Mouse (Mus musculus): ENCODE data around the gene Cstad.
A peak's percentile ranks its signal among the peaks of the same experiment; 100 is the strongest.

Cstad gene

DNA sequence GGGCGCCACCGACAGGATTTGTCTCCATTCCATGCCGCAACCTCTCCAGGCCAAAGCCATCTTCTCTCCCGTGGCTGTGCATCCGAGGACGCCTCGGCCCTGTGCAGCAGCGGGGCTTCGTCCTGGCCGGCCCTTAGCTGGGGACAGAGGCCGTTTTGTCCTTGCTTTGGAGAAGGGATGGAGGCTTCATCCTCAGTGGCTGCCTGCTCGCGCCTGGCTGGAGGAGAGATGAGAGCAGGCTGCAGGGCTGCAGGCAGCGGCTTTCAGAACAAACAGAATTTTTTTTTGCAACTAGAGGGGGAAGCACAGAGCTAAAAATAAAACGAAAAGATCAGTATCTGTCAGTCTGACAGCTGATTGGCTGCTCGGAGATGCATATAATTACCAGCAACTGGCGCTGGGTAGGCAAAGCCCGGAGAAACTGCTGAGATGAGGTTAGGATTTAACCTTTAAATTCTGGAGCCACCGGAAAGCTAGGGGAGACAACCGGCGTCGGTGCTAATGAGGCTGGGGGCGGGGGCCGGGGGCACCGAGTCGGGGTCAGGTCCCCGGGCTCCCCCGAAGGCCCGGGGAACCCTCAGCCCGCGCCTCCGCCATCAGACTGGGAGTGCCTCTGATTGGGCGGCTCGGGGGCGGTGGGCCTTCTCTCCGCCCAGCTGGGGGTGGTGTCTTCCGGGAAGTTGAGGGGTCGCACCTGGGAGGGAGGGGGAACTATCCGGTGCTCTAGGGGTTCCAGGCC lies at the start of gene Cstad:
TSS of gene Cstad (plus strand) at position 400 of the 739 bp plus-strand sequence.
- peak; percentile 72 to 84 for DNase-seq

DNA sequence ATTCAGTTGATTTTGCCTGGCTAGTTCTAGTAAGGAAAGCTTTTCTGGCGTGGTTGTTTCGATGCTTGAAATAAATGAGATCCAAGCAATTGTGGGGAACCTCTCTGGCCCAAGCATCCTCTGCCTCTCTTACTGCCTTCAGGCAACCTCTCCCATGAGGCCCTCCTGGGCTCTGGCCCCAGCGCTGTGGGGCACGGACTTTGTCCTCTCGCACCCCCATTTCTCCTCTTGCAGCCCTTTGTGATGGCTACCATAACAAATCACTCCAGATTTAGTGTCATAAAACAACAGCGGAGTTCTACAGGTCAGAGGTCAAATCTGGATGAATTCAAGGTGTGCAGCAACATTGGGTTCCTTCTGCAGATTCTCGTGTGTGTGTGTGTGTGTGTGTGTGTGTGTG lies 49.1 kb upstream of the Cstad start:
- DNase-seq, result peak in 1 of 2 experiments; percentile 25

DNA sequence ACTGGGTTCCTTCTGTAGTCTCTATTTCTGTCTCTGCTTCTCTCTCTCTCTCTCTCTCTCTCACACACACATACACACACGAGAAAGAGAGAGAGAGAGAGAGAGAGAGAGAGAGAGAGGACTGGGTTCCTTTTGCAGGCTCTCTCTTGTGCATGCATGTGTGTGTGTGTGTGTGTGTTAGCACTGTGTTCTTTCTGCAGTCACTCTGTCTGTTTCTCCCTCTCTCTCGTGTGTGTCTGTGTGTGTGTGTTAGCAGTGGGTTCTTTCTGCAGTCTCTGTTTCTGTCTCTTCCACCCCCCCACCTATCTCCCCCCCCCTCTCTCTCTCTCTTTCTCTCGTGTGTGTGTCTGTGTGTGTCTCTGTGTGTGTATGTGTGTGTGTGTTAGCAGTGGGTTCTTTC lies 48.6 kb upstream of the Cstad start:
- no peak for DNase-seq

DNA sequence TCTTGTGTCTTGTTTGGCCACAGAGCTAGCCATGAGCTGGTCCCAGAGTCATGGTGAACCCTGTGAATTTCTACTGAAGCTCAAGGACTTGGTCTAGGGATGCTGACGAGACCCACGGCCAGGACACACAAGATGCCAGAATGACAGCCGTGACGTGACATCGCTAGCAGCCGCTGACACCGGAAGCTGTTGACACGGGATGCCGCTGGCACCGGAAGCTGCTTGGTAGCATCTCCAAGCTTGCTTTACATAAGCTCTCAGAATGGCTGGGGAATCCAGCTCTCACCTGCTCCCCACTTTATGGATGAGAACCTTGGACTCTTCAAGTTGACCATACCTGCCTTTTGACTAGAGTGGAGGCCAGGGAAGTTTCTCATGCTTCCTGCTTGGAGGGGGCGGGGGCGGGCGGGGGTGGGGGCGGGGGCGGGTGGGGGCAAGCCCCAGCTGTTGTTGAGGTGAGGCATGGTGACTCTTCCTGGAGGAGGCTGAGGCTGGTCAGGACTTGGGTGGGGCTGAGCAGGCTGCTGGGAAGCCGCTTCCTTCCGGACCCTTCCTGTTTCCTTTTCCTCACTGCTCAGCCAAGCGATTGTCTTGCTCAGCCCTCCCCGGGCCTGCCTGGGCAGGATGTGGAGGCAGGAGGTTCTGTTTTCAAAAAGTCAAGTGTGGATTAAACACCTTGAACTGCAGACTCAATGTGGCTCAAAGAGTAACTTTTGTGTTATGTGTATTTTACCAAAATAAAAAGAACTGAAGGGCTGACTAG lies 47.2 kb upstream of the Cstad start:
- peak; percentile 70 to 88 for DNase-seq

DNA sequence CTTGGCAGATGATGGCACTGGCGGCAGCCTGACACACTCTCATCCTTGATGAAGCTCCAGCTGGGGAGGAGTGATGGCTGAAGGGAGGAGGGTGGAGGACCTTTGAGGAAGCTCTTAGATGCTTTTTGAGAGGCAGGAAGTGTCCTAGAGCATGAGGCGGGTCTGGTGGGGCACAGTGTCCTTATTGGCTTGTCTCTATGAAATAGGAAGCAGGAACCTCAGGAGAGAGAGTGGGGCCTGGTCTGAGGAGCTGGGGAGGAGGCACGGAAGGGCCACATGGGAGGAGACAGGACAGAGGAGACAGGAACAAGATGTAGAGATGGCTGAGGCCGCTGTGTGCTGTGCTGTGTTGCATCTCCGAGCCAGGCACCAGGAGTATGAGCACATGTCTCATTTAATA lies 43.3 kb upstream of the Cstad start:
- DNase-seq, result peak; percentile 15 to 48

DNA sequence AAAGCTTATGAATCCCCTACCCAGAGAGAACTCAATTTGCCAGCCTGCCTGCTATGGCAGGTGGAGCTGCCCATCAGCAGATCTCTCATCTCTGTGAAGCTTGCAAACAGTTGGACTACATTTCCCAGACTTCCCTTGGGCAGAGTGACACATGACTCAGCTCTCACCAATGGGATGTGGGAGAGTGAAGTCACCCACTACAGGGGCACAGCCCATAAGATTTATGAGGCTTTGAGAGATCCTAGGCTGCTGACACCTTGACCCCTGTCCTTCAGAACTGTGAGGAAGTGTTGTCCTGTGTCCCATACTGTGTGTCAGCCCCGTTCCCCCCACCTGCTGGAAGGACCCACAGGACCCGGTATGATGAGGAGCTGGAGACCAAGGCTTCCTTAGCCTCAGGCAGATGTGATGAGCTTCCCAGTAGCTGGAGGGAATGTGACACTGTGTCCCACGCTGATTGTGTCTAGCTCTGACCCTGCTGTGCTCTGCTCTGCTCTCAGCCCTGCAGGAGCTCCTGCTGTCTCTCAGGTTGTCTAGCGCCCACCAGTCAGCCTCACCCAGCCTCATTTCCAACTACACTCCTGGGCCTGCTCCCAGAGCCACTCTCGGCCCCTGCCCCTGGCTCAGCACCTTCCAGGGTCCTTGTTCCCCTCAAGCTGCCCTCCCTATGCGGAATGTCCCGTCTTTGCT lies 40.8 kb upstream of the Cstad start:
- DNase-seq, result peak; percentile 50 to 66

DNA sequence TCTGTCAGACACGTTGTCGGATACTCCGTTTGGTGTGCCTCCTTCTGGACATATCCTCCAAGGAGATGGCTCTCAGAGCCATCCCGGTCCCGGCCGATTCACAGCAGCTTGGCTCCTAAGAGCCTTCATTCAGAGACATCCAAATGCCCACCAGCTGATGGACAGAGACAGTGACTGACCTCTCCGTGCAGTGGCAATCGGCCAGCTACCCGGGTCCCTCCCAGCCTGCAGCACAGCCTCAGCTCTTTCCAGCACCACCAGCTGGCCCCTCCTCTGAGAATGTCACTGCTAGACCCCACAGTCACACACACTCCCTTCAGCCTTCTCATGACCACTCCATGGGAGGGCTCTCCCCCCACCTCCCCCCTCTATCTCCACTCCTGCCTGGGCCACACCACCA lies 39.6 kb upstream of the Cstad start:
- no peak for DNase-seq

DNA sequence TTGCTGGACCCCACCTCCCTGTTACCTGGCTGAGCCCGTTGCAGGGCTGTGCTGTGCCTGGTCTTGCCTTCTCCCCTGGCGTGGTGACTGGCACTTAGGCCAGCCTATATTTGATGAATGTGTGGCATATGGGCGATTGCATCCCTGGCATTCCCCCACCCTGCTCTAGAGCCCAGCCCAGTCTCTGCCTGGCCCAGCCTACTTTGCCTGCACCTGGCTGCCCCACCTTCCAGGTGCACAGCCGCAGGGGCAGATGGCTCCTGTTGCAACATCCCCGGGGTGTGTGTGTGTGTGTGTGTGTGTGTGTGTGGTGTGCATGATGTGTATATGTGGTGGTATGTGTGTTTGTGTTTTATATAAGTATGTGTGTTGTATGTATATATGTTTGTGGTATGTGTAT lies 38.3 kb upstream of the Cstad start:
- no peak for DNase-seq

DNA sequence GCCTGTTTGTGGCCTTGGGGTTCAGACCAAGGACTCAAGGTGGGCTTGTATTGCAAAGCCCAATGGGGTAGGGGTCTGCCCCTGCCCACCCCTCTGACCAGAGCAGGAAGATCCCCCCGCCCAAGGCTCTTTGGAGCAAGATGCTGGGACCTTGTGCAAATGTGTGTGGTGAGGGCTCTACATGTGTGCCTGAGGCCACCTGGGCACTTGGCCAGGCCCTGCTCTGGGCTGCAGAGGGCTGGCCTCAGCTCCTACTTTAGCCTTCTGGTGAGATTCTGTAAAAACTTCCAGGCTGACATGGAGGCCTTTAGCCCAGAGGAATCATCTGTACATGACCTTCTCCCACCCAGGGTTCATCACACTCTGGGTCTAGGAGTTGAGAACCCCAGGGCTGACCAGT lies 35.3 kb upstream of the Cstad start:
- DNase-seq, result no peak

DNA sequence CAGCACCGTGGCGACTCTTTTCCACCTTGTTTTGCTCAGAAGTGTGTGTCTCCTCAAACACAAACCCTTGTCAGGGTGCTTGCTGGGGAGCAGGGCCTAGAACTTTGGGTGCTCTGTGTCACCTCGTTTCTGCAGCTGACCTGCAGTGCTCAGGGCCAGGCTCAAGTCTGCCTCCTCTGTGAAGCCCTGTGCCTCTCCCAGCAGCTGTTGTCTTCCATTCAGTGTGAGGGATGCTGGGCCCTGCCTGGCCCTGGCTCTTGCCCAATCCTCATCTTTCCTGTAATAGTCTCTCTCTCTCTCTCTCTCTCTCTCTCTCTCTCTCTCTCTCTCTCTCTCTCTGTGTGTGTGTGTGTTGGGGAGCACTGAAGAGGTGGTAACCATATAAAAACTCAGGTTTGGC lies 32.3 kb upstream of the Cstad start:
- no peak for DNase-seq

DNA sequence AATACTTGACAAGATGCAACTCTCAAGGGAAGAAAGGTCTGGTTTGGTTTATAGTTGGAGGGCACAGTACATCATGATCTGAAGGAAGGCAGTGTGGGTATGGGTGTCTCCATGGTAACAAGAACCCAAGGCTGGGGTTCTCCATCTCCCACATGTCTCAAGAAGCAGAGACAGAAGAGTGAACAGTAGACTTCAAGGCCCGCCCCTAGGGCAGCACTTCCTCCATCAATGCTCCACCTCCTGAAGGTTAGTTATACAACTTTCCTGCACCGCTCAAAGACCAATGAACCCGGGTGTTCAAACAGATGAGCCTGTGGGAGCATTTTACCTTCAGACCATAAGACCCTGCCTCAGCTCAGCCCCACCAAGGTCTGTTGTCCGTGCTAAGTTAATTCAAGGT lies 23.2 kb upstream of the Cstad start:
- DNase-seq, result no peak

DNA sequence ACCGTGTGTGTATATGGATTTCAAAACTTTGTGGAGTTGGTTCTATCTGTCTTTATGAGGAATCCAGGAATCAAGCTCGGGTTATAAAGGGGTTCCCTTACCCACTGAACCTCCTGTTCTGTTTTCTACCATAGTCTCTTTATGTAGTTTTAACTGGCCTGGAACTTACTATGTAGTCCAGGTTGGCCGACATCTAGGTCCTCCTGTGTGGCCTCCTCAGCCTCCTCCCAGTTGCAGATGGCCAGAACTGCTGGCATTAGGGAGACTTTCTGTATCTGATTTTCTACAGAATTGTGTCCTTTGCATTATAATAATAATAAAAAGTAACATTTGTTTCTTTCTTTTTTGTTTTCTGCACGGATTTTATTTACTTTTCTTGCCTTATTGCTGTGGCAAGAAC lies 21.3 kb upstream of the Cstad start:
- no peak for DNase-seq

DNA sequence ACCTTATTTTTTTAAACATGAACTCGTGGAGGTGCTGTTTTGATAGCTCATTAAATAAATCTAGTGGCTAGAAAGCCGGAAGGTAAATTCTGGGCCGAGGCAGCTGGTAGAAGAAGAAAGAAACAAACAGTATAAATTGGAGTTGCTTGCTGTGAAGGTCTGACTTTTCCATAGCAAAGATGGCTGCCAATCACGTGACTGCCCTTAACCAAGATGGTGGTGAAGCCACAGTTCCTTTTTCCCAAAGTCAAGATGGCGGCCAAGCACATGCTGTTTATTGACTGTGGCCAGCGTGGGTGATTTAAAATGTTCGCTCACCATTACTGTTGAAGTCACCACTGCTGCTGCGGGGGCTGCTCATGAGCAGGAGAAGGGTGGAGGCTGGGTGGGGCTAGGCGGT lies 17.8 kb upstream of the Cstad start:
- no peak for DNase-seq

DNA sequence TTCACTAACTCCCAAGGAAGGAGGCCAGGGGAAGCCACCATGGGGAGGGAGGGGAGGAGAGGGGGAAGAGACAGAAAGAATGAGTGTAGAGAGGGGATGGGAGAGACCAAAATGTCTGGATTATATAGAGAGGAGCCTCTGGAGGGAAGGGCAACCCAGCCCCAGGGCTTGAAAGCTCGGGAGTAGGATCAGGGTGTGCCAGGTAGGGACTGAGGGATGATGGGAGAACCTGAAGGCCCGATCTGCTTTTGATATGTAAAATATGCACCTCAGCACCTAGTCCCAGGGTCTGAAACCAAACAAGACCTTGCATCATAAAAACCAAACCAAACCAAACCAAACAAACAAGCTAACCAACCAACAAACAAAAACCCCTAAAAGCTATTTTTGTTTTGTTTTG lies 16.8 kb upstream of the Cstad start:
- DNase-seq, result no peak

DNA sequence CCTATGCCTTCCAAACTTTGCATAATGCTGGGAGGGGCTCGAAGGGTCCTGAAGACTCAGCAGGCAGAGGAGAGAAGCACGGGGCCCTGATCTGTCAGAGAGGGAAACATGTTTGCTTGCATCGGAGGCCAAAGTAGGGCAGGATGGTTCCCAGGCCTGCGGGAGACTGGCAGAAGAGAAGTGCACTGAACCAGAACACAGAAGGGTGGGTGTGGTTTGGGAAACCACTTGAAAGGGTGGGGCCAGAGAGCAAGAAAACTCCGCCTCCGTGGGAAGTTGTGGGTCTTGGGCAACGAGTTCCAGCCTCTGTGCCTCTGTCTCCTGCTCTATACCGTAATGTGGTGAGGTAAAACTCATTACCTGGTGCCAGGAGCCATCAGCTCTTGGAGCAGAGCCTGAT lies 7.7 kb upstream of the Cstad start:
- peak; percentile 73 to 78 for DNase-seq

DNA sequence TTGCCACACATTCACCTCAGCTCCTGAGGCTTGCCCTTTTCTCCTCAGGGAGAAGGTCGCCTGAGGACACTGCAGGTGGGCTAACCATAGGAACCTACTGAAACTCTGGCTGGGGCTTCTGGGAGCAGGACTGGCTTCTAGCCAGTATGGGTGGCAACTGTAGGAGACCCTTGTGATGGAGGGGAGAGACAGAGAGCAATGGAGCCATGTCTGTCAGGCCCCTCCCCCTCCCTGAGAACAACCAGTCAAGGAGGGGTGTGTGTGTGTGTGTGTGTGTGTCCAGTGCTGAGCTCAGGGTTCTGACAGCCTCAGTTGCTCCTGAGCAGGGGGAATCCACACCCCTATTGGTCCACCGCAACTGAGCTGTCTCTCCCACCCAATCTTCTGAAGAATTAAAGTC lies 7.2 kb upstream of the Cstad start:
- DNase-seq, result no peak

DNA sequence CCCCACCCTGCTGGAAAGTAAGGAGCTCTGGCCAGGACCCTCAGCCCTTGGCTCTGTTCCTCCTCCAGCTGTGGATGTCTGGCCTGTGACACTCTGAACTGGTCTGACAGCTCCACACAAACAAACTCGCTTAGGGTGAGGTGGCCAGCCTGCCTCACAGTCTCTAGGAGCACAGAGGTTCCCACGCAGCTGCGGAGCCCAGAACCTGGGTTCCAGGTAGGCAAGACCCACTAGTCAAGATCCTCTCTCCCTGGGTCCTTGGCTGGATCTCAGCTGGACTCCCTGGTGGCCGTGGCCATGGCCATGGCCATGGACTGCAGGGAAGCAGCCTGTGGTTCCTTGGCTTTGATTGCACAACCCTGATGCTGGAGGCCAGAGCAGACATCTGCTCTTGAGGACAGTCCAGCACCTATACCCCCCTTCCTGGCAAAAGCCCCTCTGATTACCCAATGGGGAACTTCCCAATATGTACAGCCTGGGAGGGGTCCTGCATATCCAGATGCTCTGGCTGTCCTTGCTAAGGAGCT lies 5.8 kb upstream of the Cstad start:
- DNase-seq, result peak; percentile 44 to 66

DNA sequence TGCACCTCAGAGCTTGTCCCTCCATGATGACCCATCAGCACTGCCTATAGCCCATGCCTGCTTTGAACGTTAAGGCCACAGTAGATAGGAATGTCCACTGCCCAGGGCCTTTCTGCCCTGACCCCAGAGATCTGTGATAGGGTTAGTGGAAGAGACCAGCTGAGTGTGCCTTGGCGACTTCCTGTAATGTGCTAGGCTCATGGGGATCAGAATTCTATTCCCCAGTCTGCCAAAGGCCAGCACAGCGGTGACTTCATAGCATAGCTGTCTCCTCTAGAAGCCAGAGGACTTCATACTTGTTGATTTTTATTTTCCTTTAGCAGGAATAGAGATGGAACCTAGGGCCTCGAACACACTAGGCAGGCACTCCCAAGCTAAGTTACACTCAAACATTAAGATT lies 5.1 kb upstream of the Cstad start:
- DNase-seq, result no peak

DNA sequence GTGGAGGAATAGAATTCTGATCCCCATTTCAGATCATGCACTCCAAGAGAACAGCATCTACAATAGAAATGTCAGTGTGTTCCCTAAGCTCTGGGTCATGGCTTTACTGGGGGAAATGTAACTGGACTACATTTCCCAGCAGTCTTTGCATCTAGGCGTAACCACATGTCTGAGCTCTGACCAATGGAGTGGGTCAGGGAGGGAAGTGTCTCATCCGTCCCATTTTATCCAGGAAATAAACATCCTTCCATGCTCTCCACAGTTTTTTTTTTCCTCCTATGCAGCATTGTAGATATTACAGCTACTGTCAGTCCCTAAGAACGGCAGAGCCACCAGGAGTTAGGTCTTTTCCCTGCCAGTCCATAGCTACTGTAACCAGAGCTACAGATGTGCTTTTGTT lies 3.9 kb upstream of the Cstad start:
- peak; percentile 67 to 82 for DNase-seq

DNA sequence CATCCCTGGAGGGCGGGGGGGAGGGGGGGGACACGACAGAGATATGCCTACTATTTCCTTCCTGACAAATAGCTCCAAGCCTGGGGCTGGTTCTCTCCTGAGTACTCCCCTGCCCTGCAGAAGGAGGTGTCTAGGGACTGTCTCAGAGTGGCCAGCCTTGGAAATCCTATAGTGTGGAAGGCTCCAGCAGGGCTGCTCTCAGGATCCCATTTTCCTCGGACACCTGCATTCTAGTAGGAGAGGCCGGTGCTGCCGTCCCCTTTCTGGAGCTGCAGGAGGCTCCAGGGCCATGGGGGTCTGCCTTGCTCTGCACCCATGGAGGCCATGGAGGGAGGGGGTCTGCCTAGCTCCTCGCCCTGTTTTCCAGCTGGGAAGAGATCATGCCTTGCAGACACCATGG lies 2.4 kb upstream of the Cstad start:
- no peak for DNase-seq

DNA sequence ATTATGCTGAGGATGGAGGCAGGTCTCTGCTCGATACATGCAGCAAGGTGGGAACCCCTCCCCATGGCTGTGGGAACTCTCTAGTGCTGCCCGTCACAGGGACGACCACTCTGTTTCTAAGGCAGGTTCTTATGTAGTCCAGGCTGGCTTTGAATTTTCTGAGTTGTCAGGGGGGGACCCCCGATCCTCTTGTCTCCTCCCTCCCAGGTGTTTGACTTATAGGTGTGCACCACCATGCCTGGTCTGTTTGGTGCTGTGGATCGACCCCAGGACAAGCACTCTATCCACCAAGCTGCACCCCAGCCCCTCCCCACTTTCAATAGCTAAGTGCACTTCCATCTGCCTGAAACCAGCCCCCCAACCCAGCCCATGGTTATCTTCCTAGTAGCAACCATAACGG lies 1.9 kb upstream of the Cstad start:
- DNase-seq, result no peak

DNA sequence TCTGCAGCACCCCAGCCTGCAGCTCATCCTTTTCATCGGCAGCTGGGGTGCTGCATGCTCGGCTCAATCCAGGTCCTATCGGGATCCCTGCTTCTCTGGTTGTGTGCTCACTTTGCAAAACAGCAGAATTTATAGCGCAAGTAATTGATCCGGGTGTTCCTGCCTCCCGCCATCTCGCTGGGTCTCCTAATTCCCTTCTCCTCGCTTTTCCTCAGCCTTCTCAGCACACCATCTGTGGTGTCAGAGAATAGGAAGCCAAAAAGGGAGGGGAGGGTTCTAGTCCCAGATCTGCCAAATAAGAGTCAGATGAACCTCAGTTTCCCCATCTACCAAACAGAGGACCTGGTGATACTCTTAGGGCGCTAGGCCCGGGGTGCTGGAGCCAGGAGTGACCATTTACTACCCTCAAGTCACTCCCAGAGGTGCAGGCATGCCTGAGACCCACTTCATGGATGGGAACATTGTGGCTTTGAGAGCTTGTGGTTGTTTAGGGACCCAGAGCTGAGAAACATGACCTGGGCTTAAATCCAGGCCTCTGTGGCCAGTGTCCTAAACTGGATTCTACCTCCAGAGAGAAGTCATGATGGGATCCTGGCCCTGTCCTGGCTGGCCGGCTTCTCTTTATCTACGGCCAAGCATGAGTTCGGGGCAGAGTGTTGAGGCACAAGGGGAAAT lies 1.1 kb upstream of the Cstad start:
- no peak for DNase-seq

DNA sequence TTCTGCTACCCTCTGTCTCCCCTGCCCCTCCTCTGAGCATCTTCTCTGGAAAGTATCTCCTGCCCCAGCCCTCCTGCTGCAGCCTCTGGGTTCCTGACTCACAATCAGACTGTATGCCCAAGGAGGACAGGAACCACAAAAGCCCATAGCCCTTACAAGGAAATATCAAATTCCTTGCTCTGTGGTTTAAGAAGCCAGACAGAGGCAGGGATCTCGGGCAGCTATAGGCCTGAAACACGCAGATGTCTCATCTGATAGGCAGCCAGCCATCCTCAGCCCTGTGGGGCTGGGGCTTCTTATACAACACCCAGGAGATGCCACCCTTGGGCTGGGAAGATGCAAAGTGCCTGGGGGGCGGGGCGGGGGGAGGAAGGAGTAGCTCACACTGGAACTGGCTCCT lies 956 bp downstream of the Cstad start:
- DNase-seq, result no peak
